Mouse (Mus musculus) brain, embryonic 18.5 days (tissue): ENCODE measurements at regions not wholly inside any gene's neighbourhood (a gene's known extent, or its start where the extent isn't known, plus 50 kb on each side); places are given as distances from the start of the nearest gene placed in this dataset.
A peak's percentile ranks its signal among the peaks of the same experiment; 100 is the strongest.

ENCODE experiments used
- DNase-seq: peaks from one replicate; pipeline ENCODE4 v3.0.0-alpha.2; 2012; ENCODE audit warnings: low read depth, low spot score

DNA sequence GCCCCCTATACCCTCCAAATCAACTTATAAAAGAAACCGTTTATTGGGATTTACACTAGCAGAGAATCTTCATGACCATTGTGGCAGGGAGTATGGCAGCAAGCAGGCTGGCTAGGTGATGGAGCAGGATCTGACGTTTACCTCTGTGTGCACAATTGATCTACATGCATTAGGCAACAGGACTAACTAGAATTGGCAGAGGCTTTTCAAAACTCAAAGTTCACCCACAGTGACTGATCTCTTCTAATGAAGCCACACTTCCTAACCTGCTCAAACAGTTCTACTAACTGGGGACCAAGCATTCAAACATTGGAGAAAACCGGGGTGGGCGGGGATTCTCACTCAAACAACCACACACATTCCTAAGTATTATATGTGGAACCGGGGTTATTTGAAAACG is 1382.9 kb upstream of the Tenm2 start:
- no peak for DNase-seq

DNA sequence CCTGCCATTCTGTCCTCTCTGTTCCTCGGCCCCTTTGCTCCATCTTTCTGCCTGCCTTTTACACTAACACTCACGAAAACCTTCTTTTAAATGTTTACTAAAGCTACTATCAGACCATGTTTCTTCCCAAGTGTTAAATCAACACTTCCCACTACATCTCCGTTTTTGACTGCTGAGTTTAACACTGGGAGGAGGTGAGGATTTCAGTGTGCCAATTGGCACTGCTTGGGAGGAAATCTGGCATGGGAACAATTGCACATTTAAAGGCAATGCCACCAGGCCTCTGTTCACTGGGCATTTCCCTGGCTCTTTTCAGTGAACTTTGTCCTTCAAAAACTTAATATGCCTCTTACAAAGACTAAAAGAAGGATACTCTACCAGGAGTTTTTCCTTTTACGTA is 1365.2 kb upstream of the Tenm2 start:
- DNase-seq, result peak; percentile 18

DNA sequence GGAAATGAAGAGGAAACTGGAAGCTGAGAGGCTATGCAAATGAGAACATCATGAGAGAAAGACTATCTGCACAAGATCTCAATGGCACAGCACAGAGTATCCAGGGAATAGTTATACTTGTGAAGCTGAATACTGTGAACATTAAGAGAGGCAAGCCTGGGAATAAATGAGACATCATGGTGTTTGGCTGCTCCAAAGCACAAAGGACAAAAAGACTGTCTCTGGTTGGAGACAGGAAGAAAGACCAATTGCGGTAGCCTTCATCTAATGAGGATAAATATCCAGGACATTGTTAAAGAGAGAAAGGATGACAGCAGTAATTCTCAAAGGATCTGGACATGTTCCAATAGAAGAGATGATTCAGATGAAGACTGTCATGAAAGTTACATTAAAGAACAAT is 1332.8 kb upstream of the Tenm2 start:
- no peak for DNase-seq

DNA sequence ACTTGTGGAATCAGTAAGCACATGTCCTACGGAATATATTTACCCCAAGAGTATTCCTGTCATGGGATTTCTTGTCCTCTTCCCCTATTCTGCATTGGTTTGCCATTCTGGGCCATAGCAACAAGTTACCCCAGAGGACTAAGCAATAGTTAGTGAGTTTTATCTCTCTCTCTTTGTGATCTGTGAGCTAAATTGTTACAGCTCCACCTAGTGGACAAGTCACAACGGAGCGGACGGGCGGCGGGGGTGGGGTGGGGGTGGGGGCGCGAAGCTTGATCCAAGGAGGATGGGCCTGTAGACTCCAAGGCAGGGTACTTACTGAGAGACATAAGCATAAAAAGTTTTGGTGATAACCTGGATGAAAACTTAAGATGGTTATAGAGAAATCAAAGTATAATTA is 1308.1 kb upstream of the Tenm2 start:
- no peak for DNase-seq

DNA sequence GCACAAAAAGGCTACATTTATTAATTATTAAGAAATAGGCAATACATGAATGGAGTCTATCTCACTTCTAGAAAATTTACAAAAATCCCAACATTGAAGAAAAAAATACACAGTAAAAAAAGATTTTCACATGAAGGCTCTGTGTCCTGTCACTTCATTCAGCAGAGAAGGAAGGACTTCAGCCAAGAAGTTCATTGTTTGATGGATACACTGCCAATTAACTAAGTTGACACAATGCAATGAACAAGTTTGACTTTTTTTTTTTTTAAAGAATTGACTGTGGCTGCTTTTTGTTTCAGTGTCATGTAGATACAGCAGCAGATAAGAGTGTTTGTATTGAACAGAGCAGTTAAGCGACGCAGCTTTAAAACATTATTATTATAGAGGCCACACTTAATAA is 1304.3 kb upstream of the Tenm2 start:
- no peak for DNase-seq

DNA sequence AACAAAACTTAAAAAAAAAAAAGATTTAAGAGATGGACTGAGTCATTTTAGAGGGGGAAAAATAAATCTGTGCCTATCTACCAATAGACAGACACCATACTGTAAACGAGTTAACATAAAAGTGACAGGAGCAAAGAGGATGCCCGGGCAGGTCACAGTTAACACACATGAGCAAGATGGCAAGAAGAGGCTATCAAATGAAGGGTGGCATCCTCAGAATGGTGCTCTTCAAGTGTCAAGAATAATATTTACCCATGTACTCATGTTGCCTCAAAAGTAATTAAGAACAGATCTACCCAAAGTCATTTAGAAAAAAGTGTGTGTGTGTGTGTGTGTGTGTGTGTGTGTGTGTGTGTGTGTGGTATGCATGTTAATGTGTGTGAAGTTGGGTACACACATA is 1296.5 kb upstream of the Tenm2 start:
- no peak for DNase-seq

DNA sequence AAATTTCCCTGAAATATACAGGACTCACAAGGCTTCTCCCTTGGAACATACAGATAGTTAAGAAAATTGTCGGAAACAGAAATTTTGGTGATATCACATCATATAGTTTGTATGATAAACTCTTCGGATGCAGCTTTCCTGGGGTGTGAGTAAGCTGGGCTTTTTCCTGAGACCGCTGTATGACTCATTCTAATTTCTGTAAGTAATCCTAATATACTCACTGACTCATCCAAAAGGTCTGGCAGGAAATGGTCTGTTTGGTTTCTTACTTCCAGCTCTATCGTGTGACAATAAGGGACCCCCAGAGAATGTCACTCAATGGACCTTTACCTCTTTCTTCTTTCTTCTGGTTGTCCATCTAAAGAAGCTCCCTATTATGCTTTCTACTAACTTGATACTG is 1273.9 kb upstream of the Tenm2 start:
- DNase-seq, result no peak

DNA sequence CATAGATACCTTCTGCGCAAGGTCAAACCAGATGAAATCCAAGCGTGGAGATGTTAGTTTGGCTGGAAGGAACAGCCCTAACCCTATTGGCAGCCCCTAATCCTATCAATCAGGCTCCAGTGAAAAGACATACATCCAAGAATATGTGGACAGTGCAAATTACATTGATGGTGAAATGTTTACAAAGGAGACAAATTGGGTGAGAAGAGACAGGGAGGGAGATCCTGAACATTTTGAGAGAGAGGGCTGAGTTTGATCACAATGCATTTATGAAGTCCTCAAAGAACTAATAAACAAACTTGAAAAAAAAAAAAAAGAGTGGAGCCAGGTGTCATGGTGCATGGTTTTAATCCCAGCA is 1228.5 kb upstream of the Tenm2 start:
- no peak for DNase-seq

DNA sequence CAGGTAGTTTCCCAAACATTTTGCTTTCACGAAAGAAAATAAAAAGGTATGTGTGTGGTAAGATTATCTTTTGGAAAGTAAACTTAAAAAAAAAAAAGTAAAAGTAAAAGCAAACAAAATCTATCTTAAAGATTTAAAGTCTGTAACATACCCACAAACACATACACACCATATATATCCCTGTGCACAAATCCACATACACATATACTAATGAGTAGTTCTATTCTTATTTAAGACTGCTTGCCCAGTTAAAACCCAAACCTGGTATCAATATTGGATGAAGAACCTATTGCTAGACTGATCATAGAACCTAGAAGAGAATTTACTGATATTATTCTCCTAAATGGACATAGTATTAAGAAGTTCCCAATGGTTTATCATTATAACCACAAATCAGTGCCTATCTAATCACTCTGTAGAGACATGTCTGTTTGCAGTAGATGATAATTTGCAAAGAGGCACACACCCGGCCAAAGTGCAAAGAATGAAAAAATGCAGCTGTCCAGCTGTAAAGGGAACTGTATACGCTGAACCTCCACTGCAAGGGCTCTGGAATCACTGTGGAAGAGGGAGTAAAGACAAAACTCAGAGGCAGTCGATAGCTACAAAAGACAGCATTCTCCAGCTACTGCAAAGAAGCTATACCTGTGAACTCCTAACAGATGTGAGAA is 1227.9 kb upstream of the Tenm2 start:
- DNase-seq, result no peak

DNA sequence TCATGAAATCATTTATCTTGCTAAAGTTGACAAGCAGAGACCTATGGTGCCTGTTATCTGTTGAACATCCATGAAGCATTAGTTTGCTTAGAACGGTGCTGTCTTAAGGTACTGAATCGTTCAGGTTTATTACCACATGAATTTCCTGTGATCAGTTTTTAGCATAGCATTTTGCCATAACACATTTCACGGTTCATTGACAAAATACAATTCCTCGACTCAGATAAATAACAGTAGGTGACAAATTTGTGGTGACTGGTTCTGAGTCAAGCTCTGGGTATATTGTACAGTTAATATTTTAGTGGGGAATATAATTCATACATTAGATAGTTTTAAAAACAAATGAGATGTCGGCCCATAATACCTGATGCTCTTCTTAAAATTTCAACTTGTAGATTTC is 1207.5 kb upstream of the Tenm2 start:
- DNase-seq, result no peak

DNA sequence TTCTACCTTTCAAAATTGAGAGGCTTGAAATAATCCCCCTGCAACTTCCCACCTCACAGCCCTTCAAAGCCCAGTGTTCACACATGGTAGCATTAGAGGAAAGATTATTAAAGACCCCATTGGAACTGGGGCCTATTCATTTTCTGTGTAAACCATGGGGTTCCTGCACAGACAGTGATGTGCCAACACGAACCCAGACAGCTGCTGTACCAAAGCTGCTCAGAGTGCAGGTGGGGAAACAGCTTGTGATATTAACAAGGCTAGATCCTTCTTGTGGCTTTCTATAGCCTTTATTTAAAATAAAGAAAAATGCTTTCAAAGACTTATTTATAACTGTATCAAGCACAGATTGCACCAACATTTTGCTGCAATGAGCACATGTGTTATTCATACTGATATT is 1174.5 kb upstream of the Tenm2 start:
- peak; percentile 16 for DNase-seq

DNA sequence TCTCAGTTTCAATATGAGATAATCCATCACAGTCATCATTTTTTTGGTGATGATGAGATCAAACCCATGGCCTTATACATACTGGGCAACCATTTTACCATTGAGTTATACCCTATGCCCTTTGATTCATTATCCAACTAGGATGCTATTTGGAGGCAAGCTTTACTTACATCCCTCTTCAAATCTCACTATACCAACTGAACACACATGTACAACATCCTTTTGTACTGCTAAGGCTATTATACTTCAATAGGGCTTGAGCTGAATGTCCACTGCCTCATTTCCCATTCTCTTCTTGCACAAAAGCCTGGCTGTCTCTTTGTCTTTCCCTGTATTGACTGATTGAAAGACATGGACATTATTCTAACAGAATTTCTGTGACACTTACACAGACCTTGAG is 1162.0 kb upstream of the Tenm2 start:
- DNase-seq, result no peak

DNA sequence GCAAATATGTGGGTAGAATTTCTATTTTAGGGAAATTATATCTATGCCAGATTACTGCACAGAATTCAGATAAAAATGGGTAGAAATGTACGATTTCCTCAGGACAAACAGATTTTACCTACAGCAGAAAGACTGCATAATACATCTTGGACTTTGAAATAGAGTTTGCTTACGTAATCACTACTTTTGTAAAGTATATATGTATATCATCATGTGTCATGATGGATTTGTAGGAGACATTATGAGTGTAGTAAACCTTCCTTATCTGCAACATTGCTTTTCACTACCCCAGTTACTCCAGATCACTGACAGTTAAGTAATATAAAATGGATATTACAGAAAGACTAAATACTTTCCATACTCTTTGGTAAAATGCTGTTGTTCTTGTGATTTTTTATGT is 1151.2 kb upstream of the Tenm2 start:
- DNase-seq, result no peak

DNA sequence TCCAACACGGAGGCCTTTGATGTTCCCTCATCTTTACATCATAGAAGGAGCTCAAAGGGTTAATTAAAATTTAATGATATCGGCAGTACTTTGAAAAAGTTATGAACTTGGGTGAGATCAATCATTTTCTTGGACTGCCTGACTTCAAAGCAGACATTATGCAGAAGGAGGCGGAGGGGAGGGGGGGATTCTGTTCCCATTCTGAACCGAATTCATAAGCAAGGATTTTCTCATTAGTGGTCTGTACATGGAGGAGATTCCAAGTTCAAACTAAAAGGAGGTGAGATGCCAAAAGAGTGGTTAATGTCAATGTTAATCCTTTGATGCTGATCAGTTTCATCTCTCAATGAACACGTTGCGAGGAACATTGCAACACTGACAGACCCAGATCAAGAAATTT is 1110.7 kb upstream of the Tenm2 start:
- DNase-seq, result no peak

DNA sequence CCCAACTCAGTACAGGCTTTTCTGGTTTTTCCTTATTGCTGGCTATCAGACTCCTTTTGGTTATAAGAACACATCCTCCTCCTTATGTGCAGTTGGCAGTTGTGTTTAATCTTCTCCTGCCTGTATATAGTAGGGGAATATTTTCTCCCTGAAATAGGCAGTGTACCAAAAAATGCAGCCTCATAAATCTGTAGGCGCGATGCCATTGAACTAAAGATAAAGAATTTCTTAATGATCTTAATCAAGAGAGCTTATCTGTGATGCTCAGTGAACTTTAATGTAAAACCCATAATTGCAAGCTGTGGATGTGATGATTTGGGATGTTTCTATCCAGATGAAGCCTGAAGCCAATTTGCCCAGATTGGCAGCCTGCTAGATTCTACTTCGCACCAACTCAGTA is 1099.6 kb upstream of the Tenm2 start:
- no peak for DNase-seq

DNA sequence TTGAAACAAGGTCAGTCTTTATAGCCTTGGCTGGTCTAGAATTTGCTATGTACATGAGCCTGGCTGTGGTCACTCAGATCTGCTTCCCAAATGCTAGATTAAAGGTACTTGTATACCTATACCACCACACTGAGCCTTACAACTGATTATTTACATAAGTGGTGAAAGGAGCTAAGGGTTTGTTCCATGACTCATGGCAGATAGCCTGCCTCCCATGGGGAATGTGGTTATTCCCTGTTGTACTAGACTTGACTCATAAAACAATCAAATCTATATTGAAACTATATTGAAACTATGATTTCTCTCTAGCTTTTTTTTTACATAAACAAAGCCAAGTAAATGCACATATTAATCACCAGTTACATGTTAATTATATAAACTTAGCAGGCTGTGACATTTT is 1061.9 kb upstream of the Tenm2 start:
- DNase-seq, result no peak

DNA sequence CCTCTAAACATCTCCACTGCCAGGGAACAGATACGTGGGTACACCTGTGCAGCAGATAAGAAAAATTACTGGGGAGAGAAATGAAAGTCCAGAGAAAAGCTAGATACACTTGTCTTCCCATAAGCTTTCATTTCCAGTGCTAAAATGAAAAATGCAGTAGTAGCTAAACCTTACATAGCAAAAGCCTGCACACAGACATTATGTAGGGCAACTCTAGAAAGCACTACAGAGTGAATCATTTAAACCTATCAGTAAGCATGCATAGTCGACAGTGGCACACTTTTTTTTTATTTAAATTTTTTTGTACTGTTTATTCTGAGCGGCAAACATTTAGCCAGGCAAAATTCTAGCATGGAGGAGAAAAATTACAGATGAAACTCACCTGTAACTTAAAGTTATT is 1055.5 kb upstream of the Tenm2 start:
- DNase-seq, result no peak

DNA sequence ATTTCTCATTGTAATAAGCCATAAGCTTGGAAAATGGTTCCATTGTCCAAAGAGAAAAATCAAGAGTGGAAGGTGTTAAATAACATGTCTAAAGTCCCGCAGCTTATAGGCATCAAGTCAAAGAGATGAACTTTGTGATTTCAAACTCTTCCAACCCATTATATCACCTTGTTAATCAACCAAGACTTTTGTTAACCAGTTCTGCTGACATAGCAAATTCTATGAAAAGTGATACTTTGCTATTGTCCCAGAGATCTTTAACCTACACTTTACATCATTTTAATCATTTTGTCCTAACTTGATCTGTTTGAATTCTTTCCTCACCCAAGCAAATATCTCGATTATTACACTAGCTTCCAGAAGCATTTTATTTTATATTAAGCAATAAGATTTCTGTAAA is 1045.2 kb upstream of the Tenm2 start:
- DNase-seq, result no peak
